Mouse (Mus musculus): ENCODE measurements around the gene Kcnip2. TPM values are rescaled to one million over a fixed set of nuclear protein-coding genes. Genes with fewer than 3 reads are reported as not detected.

The Kcnip2 gene
- total RNA-seq, 4 experiments from 2014 or later = 0.39 to 0.78 (median 0.58) TPM

Other genes starting within 250 kb of the Kcnip2 start
- 10 to 100 TPM; 32.9 to 35.7 (median 33.6) TPM for gene Fbxw4, start 155.7 kb downstream of the Kcnip2 start, total RNA-seq (2022)
- gene Fgf8, start 73.1 kb downstream of the Kcnip2 start, total RNA-seq (2022) = not detected
- 10 to 100 TPM; 10.8 to 14.0 (median 12.7) TPM for gene Npm3, start 66.5 kb downstream of the Kcnip2 start, total RNA-seq (2022)
- 10 to 100 TPM; 32.7 to 43.3 (median 39.8) TPM for gene Mgea5, start 32.2 kb downstream of the Kcnip2 start, total RNA-seq (2022)
- 10 to 100 TPM; 11.2 to 12.5 (median 12.1) TPM for gene Armh3, start 182.4 kb upstream of the Kcnip2 start, total RNA-seq (2022)
- gene Hps6, start 187.4 kb upstream of the Kcnip2 start, total RNA-seq (2022) = 1 to 10 TPM; 3.4 to 5.1 (median 4.1) TPM
- gene Pprc1, start 228.8 kb upstream of the Kcnip2 start, total RNA-seq (2022) = 10 to 100 TPM; 13.0 to 22.8 (median 14.7) TPM
- gene Ldb1, start 229.2 kb upstream of the Kcnip2 start, total RNA-seq (2022) = 10 to 100 TPM; 13.3 to 19.7 (median 17.0) TPM